Mouse (Mus musculus) cerebellum, adult (tissue): ENCODE results near the gene Xylt1.

ENCODE experiments used
- ATAC-seq: cut with Nextera tagmentation; 2 replicates; pipeline ENCODE4 v1.9.2; 2017; ENCODE audit warnings: mild to moderate bottlenecking, moderate library complexity, mixed read lengths; ENCODE audit not compliant: insufficient number of reproducible peaks, low FRiP score, low TSS enrichment

The Xylt1 gene

DNA sequence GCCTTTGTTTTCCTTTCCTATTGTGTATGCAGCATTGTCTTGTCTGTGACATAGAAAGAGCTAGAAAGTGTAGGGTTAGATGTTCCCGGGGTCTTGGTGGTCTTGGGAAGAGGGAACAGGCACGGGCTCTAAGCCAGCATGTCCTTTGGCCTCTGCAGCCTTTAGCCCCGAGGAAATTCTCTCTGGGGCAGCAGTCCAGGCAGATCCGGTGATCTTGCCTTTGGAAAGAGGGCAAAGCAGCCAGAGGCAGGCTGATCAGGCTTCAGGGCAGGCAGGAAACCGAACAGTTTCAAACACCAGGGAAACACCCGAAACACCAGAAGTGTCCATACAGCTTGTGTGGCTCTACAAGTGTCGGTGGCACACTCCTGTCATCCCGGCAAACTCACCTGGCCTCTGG, 162.3 kb downstream of the Xylt1 start:
- no peak for ATAC-seq

DNA sequence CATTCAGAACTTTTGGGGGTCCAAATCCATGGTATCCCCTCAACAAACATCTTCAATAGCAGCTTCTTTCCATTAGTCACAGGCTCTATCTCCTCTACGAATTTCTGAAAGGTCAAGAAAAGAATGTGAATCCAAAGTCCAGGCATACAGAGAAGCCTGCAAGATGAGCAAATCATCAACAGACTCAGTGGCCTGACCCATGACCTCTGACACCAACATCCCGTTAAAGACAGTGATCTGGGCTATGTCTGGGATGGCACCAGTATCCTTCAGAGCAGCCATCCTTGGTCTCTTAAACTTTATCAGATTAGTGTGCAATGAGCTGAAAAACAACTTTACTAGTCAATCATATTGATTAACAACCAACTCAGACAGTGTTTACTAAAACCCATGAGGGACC, 163.3 kb downstream of the Xylt1 start:
- no peak for ATAC-seq

GRCm38 (mm10) chr7:117548301-117548700, 167.5 kb downstream of the Xylt1 start:
- no peak for ATAC-seq

GRCm38 (mm10) chr7:117550916-117551549, 170.3 kb downstream of the Xylt1 start:
- no peak for ATAC-seq

DNA sequence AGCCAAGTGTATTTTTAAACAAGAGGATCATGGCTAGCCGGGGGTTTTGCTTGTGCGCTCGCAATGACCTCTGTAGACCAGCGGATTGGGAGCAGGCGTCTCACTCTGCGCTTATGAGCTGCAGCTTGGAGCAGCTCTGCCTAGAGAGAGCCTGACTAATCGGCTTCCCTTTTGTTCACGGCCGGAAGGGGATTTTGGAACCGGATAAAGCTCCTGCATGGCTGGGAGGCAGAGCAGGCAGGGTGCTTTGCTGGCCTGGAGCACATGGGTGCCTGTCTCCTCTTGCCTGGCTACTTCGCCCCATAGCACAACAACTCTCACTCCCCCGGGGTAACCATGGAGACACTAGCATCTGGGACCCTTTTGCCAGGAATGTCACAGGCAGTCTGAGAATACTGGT, 172.4 kb downstream of the Xylt1 start:
- no peak for ATAC-seq

GRCm38 (mm10) chr7:117555735-117556134, 175.0 kb downstream of the Xylt1 start:
- no peak for ATAC-seq

GRCm38 (mm10) chr7:117558166-117558565, 177.4 kb downstream of the Xylt1 start:
- no peak for ATAC-seq

DNA sequence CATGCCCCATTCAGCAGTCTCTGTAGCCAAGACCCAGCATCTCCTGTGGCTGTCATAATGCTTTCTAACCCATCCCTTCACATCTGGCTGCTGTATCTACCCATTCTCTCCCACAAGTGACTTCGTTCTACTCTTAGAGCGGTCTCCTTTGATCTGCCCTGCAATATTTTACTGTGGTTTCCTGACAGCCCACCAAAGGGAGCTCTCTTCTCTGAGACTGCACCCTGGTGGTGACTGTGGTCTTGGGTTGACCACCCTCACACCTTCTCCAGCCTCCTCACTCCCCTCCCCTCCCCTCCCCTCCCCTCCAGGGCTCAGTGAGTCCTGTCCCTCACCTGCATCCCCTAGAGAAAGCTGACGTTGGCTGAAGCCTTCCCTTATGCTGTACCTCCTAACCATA, 178.3 kb downstream of the Xylt1 start:
- ATAC-seq, result no peak

DNA sequence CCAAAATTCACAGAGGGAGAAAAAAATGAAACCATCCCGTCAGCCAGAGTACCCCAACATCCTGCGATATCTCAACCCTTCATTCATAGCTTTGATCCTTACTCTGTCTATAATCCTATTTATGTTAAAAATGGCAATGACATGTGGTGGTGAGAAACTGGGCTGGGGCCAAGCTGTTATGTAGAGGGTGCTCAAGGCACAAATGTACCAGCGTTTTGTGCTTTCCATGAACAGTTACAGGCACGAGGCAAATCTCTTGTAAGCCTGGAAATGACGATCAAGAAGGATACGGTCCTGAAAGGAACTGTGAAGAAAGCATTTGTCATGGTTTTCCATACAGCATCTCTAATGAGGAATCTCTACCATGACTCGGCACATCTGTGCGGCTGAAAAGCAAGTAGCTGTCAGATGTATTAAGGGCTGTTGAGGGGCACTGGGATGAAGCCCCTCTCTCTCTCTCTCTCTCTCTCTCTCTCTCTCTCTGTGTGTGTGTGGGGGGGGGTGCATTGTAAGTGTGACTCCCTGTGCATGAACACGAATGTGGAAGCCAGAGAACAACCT, 183.2 kb downstream of the Xylt1 start:
- ATAC-seq, result no peak

DNA sequence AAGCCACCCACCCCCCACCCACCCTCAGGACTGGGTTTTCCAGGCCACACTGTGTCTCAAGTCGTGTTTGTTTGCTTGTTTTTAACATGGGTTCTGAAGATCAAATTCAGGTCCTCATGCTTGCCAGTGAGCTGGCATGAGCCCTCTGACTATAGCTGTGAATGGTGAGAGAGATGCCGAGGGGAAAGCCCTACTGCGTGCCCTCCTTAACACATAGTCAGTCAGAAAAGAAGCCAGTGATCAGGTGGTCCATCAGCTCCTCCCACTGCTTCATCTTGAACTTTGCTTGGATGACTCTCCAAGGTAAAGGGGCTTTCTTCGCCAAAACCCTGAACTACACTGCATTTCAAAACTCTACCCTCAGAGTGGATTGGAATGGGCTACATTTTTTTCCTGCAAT, 183.8 kb downstream of the Xylt1 start:
- no peak for ATAC-seq

DNA sequence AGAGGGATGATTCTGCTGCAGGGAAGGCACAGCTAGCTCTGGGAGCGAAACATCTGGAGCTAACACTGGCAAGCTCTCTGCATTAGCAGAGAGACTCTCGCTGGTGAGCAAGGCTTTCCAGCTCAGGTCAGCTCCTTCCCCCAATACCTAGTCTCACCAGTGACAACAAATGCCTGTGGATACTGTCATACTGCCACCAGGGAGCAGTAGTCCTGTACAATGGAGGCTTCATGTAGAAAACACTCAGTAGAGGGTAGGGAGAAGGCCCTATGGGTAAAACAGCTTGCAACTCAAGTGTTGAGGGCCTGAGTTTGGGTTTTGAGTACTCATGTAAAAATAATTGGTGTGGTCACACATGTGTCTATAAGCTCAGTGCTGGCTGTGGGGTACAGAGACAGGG, 185.3 kb downstream of the Xylt1 start:
- no peak for ATAC-seq

DNA sequence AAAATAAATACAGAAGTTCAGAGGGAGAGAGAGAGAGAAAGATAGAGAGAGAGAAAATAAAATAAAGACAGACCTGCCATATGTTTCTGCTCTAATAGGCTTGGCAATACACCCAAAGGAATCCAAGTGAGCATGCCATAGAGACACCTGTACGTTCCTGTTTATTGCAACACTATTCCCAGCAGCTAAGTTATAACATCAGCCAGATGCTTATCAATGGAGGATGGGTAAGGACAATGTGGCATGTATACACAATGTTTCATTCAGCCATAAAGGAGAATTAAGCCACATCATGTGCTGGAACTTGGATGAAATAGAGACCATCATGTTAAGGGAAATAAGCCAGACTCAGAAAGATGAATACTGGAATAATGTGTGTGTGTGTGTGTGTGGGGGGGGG, 186.1 kb downstream of the Xylt1 start:
- no peak for ATAC-seq

DNA sequence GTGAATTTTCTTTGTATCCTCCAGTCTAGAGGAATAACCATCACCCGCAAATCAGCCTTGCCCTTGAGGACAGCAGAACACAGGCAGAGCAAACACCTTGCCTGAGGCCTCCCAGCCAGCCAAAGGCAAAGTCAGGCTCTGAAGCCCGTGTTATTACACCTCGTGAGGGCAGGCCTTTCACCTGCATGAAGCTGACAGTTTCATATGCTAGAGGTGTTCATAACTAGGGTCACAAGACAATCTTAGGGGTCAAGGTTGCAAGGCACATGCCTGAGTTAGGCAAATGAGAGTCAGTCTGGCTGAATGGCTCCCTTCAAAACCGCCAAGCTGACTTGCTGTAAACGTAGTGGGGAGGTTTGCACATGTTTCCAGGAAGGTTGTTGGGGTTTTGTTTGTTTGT, 186.5 kb downstream of the Xylt1 start:
- no peak for ATAC-seq

DNA sequence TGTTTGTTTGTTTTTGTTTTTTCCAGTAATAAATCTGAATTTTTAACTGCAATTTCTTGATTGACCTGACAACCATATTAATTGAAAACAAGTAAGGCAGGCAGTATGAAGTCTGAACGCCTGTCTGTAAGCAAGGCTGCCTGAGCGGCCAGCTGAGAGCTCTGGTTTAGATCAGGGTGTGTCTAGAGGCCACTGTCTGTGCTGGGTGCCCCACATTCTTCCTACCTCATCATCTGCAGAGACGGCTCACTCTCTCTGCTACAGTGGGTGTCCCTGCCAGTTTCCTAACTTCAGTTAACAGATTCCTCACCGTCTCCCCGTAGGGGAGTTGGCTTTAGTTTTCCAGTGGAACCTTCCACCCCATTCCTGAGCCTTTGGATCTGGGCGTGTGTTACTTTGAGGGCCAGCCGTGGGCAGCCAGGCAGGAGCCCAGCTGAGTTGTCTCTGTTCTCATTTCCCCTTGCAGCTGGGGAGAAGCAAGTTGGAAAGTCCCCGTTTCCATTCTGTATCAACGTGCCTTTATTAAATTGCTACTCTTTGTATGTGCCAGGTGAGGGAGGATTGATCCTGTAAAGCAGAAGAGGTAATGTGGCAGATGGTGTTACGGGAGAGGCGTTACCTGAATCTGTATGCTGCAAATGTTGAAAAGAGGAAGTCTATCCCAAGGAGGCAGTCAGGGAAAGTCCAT, 187.0 kb downstream of the Xylt1 start:
- no peak for ATAC-seq

GRCm38 (mm10) chr7:117571131-117571530, 190.4 kb downstream of the Xylt1 start:
- ATAC-seq, result no peak

DNA sequence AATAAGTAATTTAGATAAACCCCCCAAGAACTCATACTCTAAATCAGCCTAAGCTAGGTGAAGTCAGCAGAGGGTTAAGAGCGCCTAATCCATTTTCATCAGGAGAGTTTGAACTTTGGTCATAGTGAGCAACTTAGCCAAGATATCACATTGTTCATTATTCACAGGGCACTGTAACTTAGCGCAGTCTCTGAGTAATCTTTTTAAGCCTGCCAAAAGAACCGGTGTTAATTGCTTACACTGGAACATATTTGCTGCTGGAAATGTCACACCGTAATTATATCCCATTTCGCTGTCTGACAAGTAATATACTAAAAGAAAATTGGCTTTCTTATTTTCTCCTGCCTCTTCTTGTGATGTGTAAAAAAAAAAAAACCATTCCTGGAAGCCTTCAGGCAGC, 190.9 kb downstream of the Xylt1 start:
- no peak for ATAC-seq

DNA sequence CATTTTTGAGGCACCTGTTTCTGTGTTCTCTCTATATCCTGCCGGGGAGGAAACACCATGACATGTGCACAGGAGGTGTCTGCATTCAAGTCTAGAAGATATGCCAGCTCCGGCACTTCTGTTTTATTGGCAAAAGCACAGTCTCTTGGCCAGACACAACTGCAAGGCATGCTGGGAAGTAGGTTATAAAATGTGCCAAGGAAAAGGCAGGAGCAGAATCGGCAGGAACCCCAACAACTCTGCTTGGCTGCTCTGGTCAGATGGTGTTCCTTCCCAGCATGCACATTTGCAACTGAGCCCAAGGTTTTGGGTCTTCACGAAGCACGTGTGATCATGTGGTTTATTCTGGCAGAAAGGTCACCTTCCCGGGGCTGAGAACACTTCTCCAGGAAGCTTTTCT, 192.4 kb downstream of the Xylt1 start:
- no peak for ATAC-seq

- no peak for ATAC-seq
Observed at GRCm38 (mm10) chr7:117575417-117575816, 194.6 kb downstream of the Xylt1 start.

GRCm38 (mm10) chr7:117577035-117577434, 196.3 kb downstream of the Xylt1 start:
- no peak for ATAC-seq

DNA sequence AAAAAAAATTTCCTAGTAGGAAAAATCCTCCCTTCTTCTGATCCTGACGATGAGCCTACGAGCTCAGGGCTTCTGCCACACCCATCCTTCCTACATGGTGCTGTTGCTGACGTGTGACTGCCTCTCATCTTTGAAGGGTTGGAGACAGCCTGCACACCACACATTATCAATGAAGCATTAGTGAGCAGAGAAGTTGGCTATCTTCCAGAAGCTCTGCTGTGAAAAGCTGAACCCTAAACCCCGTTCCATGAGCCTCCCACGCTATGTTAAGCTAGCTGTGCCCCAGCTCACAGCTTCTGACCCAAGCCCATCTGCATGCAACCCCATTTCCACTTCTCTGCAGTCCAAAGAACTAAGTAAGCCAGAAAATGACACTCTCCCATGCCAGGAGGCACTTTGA, 204.4 kb downstream of the Xylt1 start:
- no peak for ATAC-seq

DNA sequence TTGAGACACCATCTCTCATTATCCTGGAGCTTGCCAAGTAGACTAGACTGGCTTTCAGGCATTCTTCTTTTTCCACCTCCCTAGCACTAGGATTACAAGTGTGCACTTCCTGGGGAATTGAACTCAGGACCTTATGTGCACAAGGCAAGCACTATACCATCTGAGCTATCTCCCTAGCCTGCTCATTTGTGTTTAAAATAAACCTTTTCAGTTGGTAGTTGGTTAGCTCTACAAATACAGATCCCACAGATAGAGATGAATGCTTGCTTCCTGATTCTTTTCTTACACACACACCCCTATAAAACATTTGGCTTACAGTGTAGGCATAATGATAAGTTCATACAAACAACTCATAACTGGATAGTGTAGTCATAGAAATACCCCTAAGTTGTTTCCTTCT, 206.0 kb downstream of the Xylt1 start:
- ATAC-seq, result no peak
